Mouse (Mus musculus): ENCODE data around the gene Col4a1.

Col4a1 gene

GRCm38 (mm10) chr8:11265971-11266370 lies 46.7 kb downstream of the Col4a1 start:
- DNase-seq, result peak in 1 of 2 experiments; percentile 5

- no peak for DNase-seq
Observed at GRCm38 (mm10) chr8:11263848-11264247, 48.8 kb downstream of the Col4a1 start.

GRCm38 (mm10) chr8:11262031-11262735 lies 50.4 kb downstream of the Col4a1 start:
- DNase-seq, result peak; percentile 58 to 72

- DNase-seq, result peak in 1 of 2 experiments; percentile 40
Observed at GRCm38 (mm10) chr8:11259832-11260615, 52.6 kb downstream of the Col4a1 start.

- peak in 1 of 2 experiments; percentile 12 for DNase-seq
Observed at GRCm38 (mm10) chr8:11258517-11259136, 54.0 kb downstream of the Col4a1 start.

- DNase-seq, result peak in 1 of 2 experiments; percentile 37
Observed at GRCm38 (mm10) chr8:11257079-11258017, 55.3 kb downstream of the Col4a1 start.

- peak in 1 of 2 experiments; percentile 16 for DNase-seq
Observed at GRCm38 (mm10) chr8:11256405-11256804, 56.2 kb downstream of the Col4a1 start.

- DNase-seq, result peak in 1 of 2 experiments; percentile 32
Observed at GRCm38 (mm10) chr8:11255680-11256079, 56.9 kb downstream of the Col4a1 start.

- no peak for DNase-seq
Observed at GRCm38 (mm10) chr8:11254914-11255530, 57.6 kb downstream of the Col4a1 start.

GRCm38 (mm10) chr8:11254510-11254909 lies 58.1 kb downstream of the Col4a1 start:
- no peak for DNase-seq

- peak; percentile 80 to 88 for DNase-seq
Observed at GRCm38 (mm10) chr8:11253556-11253955, 59.1 kb downstream of the Col4a1 start.

GRCm38 (mm10) chr8:11253041-11253440 lies 59.6 kb downstream of the Col4a1 start:
- no peak for DNase-seq

GRCm38 (mm10) chr8:11252235-11252774 lies 60.3 kb downstream of the Col4a1 start:
- DNase-seq, result peak in 1 of 2 experiments; percentile 43

GRCm38 (mm10) chr8:11250149-11250548 lies 62.5 kb downstream of the Col4a1 start:
- peak; percentile 42 to 72 for DNase-seq

GRCm38 (mm10) chr8:11249541-11250058 lies 63.0 kb downstream of the Col4a1 start:
- DNase-seq, result peak; percentile 44 to 46

GRCm38 (mm10) chr8:11248712-11249111 lies 63.9 kb downstream of the Col4a1 start:
- DNase-seq, result peak in 1 of 2 experiments; percentile 48

- DNase-seq, result no peak
Observed at GRCm38 (mm10) chr8:11241488-11241887, 71.1 kb downstream of the Col4a1 start.

GRCm38 (mm10) chr8:11234879-11235210 lies 77.8 kb downstream of the Col4a1 start:
- no peak for DNase-seq

- peak; percentile 39 to 67 for DNase-seq
Observed at GRCm38 (mm10) chr8:11234151-11234878, 78.3 kb downstream of the Col4a1 start.

- no peak for DNase-seq
Observed at GRCm38 (mm10) chr8:11233009-11233408, 79.6 kb downstream of the Col4a1 start.

GRCm38 (mm10) chr8:11230277-11230676 lies 82.3 kb downstream of the Col4a1 start:
- DNase-seq, result no peak

Measured in lung, postnatal 4 days (tissue).